Mouse (Mus musculus): Measurements from ENCODE around the gene Gm11567. TPM values are rescaled to one million over a fixed set of nuclear protein-coding genes. Genes with fewer than 3 reads are reported as not detected.

The Gm11567 gene
- polyA plus RNA-seq (2014; fragmentation: Illumina TruSeq; extraction: RNeasy Lipid Tissue Mini Kit (QIAGEN cat#74804); ENCODE audit: low read depth, low replicate concordance) = not detected

DNA sequence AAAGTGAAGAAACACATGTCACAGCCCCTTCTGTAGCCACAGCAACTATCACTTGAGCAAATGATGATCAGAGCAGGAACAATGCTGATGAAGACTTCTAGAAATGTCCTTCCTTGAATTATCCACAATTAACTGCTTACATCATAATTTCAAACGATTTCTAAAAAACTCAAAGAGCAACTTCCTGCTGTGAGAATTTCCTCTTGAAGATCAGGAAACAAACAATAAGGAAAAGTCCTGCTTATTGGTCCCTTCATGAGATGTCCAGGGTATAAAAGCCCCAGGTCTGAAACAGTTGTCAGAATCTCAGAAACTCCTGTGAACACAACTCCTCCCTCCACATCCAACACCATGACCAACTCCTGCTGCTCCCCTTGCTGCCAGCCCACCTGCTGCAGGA lies at the start of gene Gm11567:
Gene Gm11567, plus strand, starts transcription at position 301 of the 400 bp plus-strand sequence.

DNA sequence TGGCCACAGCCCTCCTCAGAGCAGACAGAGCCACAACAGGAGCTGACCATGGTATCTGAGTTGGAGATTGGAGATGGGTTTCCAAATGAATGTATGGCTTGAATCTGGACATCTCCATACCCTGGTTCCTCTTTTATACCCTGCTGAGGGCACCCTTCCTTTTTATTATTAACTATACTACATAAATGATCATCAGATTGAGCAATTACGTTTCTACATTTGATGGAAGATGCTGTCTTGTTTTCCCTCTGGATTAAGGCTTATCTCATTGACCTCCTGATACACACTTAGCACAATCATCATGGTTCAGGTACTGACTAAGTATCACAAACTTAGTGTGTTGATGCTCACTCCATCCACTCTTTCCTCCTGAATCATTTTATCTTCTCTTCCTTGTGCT lies 41.0 kb upstream of the Gm11567 start, which contains the start of gene 2300003K06Rik:
Gene 2300003K06Rik, minus strand, starts transcription at position 101 of the 400 bp plus-strand sequence.

DNA sequence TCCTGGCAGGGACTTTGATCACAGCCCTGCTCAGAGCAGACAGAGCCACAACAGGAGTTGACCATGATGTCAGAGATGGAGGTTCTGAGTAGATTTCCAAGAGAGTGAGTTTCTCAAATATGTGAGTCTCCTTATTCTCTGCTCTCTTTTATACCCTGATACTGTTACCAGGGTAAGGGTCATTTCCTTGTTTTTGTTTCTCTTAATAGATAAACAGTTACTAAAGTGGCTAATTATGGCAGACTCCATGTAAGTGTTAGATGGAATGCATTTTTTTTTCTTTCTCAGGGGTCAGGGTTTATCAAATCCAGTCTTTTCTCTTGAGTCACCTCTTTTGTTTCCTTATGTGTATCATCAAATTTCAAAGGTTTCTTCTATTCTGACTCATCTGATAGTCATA lies 27.5 kb upstream of the Gm11567 start, which contains the start of gene Krtap4-16:
Gene Krtap4-16, minus strand, starts transcription at position 101 of the 400 bp plus-strand sequence.

DNA sequence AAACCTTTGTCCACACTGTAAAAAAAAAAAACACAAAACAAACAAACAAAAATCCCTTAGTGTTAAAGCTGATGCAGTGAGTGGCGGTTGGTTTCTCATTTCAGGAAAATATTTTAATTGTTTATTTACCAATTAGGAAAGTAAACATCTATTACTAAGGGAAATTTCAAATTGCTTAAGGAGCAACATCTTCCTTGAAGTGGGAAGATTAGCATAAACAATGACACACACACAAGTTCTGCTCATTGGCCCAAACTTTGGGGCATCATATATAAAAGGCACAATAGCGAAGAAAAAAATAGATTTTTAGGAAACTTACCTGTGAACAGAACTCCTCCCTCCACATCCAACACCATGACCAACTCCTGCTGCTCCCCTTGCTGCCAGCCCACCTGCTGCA lies 21.4 kb upstream of the Gm11567 start, which contains the start of gene Gm11568:
Gene Gm11568, plus strand, starts transcription at position 301 of the 400 bp plus-strand sequence.

DNA sequence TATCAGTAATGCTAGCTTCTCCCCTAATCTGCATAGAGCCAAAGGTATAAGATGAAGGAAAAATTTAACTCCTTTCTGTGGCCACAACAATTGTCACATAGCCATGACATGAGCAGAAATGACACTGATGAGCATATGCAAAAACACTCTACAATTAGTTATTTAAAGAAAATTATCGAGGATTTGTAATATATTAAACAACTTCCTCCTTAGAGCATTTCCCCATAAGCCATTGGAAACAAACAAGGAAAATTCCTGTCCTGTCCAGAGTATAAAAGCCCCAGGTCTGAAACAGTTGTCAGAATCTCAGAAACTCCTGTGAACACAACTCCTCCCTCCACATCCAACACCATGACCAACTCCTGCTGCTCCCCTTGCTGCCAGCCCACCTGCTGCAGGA lies 14.8 kb upstream of the Gm11567 start, which contains the start of gene Gm11559:
Gene Gm11559, plus strand, starts transcription at position 301 of the 400 bp plus-strand sequence.

DNA sequence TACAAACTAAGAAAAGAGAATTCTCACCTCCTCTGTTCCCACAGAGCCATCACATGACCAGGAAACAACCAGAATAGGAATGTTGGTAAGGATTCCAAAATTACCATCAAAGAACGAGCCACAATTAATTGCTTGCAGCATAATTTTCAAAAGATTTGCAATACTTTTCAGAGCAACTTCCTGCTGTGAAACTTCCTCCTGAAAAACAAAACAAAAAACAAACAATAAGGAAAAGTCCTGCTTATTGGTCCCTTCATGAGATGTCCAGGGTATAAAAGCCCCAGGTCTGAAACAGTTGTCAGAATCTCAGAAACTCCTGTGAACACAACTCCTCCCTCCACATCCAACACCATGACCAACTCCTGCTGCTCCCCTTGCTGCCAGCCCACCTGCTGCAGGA lies 5.9 kb upstream of the Gm11567 start, which contains the start of gene Krtap9-1:
Gene Krtap9-1, plus strand, starts transcription at position 301 of the 400 bp plus-strand sequence.

DNA sequence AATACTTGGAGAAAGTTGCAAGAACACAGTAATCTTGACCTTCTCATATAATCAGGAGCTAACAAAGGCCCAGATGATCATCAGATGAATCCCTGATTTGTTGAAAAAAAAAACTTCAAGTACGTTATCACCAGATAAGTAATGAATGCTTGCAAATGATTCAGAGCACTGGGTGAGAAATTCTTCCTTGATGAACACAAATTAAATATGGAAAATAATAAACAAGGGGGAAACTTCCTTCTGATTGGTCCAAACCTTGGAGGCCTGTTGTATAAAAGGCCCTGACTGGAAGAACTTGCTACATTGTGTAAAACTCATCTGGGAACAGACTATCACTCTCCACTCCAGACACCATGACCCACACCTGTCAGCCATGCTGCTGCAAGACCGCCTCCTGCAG lies 28.6 kb downstream of the Gm11567 start, which contains the start of gene Krtap31-1:
Gene Krtap31-1, plus strand, starts transcription at position 301 of the 400 bp plus-strand sequence.

DNA sequence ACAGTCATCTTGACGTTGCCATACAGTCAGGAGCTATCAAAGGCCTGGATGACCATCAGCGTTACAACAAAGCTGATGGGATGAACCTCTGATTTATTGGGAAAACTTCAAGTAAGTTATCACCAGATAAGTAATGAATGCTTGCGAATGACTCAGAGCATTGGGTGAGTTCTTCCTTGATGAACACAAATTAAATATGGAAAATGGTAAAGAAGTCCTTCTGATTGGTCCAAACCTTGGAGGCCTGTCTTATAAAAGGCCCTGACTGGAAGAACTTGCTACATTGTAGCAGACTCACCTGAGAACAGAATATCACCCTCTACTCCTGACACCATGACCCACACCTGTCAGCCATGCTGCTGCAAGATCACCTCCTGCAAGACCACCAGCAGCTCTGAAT lies 35.5 kb downstream of the Gm11567 start, which contains the start of gene Gm11565:
Gene Gm11565, plus strand, starts transcription at position 301 of the 400 bp plus-strand sequence.

Other genes starting within 250 kb of the Gm11567 start
- gene Krtap4-2, start 244.1 kb upstream of the Gm11567 start, polyA plus RNA-seq (2014; fragmentation: Illumina TruSeq; extraction: RNeasy Lipid Tissue Mini Kit (QIAGEN cat#74804); ENCODE audit: low read depth, low replicate concordance) = not detected
- gene Krtap4-7, start 235.1 kb upstream of the Gm11567 start, polyA plus RNA-seq (2014; fragmentation: Illumina TruSeq; extraction: RNeasy Lipid Tissue Mini Kit (QIAGEN cat#74804); ENCODE audit: low read depth, low replicate concordance) = not detected
- gene Gm11555, start 229.0 kb upstream of the Gm11567 start, polyA plus RNA-seq (2014; fragmentation: Illumina TruSeq; extraction: RNeasy Lipid Tissue Mini Kit (QIAGEN cat#74804); ENCODE audit: low read depth, low replicate concordance) = not detected
- not detected for gene Gm11563, start 220.2 kb upstream of the Gm11567 start, polyA plus RNA-seq (2014; fragmentation: Illumina TruSeq; extraction: RNeasy Lipid Tissue Mini Kit (QIAGEN cat#74804); ENCODE audit: low read depth, low replicate concordance)
- not detected for gene Krtap4-6, start 213.2 kb upstream of the Gm11567 start, polyA plus RNA-seq (2014; fragmentation: Illumina TruSeq; extraction: RNeasy Lipid Tissue Mini Kit (QIAGEN cat#74804); ENCODE audit: low read depth, low replicate concordance)
- not detected for gene Gm14190, start 188.4 kb upstream of the Gm11567 start, polyA plus RNA-seq (2014; fragmentation: Illumina TruSeq; extraction: RNeasy Lipid Tissue Mini Kit (QIAGEN cat#74804); ENCODE audit: low read depth, low replicate concordance)
- gene Gm14180, start 144.9 kb upstream of the Gm11567 start, polyA plus RNA-seq (2014; fragmentation: Illumina TruSeq; extraction: RNeasy Lipid Tissue Mini Kit (QIAGEN cat#74804); ENCODE audit: low read depth, low replicate concordance) = not detected
- not detected for gene Gm11595, start 106.3 kb upstream of the Gm11567 start, polyA plus RNA-seq (2014; fragmentation: Illumina TruSeq; extraction: RNeasy Lipid Tissue Mini Kit (QIAGEN cat#74804); ENCODE audit: low read depth, low replicate concordance)
- not detected for gene Krtap4-8, start 98.5 kb upstream of the Gm11567 start, polyA plus RNA-seq (2014; fragmentation: Illumina TruSeq; extraction: RNeasy Lipid Tissue Mini Kit (QIAGEN cat#74804); ENCODE audit: low read depth, low replicate concordance)
- not detected for gene Krtap4-9, start 94.0 kb upstream of the Gm11567 start, polyA plus RNA-seq (2014; fragmentation: Illumina TruSeq; extraction: RNeasy Lipid Tissue Mini Kit (QIAGEN cat#74804); ENCODE audit: low read depth, low replicate concordance)
- not detected for gene Gm11596, start 85.7 kb upstream of the Gm11567 start, polyA plus RNA-seq (2014; fragmentation: Illumina TruSeq; extraction: RNeasy Lipid Tissue Mini Kit (QIAGEN cat#74804); ENCODE audit: low read depth, low replicate concordance)
- not detected for gene Gm11569, start 80.3 kb upstream of the Gm11567 start, polyA plus RNA-seq (2014; fragmentation: Illumina TruSeq; extraction: RNeasy Lipid Tissue Mini Kit (QIAGEN cat#74804); ENCODE audit: low read depth, low replicate concordance)
- gene Gm11554, start 74.7 kb upstream of the Gm11567 start, polyA plus RNA-seq (2014; fragmentation: Illumina TruSeq; extraction: RNeasy Lipid Tissue Mini Kit (QIAGEN cat#74804); ENCODE audit: low read depth, low replicate concordance) = not detected
- gene Krtap4-13, start 69.3 kb upstream of the Gm11567 start, polyA plus RNA-seq (2014; fragmentation: Illumina TruSeq; extraction: RNeasy Lipid Tissue Mini Kit (QIAGEN cat#74804); ENCODE audit: low read depth, low replicate concordance) = not detected
- not detected for gene Gm11564, start 63.5 kb upstream of the Gm11567 start, polyA plus RNA-seq (2014; fragmentation: Illumina TruSeq; extraction: RNeasy Lipid Tissue Mini Kit (QIAGEN cat#74804); ENCODE audit: low read depth, low replicate concordance)
- gene 2300003K06Rik, start 41.1 kb upstream of the Gm11567 start, polyA plus RNA-seq (2014; fragmentation: Illumina TruSeq; extraction: RNeasy Lipid Tissue Mini Kit (QIAGEN cat#74804); ENCODE audit: low read depth, low replicate concordance) = not detected
- gene Krtap4-16, start 27.6 kb upstream of the Gm11567 start, polyA plus RNA-seq (2014; fragmentation: Illumina TruSeq; extraction: RNeasy Lipid Tissue Mini Kit (QIAGEN cat#74804); ENCODE audit: low read depth, low replicate concordance) = not detected
- not detected for gene Gm11568, start 21.3 kb upstream of the Gm11567 start, polyA plus RNA-seq (2014; fragmentation: Illumina TruSeq; extraction: RNeasy Lipid Tissue Mini Kit (QIAGEN cat#74804); ENCODE audit: low read depth, low replicate concordance)
- gene Gm11559, start 14.7 kb upstream of the Gm11567 start, polyA plus RNA-seq (2014; fragmentation: Illumina TruSeq; extraction: RNeasy Lipid Tissue Mini Kit (QIAGEN cat#74804); ENCODE audit: low read depth, low replicate concordance) = not detected
- gene Krtap9-1, start 5.8 kb upstream of the Gm11567 start, polyA plus RNA-seq (2014; fragmentation: Illumina TruSeq; extraction: RNeasy Lipid Tissue Mini Kit (QIAGEN cat#74804); ENCODE audit: low read depth, low replicate concordance) = not detected
- not detected for gene Krtap31-1, start 28.7 kb downstream of the Gm11567 start, polyA plus RNA-seq (2014; fragmentation: Illumina TruSeq; extraction: RNeasy Lipid Tissue Mini Kit (QIAGEN cat#74804); ENCODE audit: low read depth, low replicate concordance)
- not detected for gene Gm11565, start 35.6 kb downstream of the Gm11567 start, polyA plus RNA-seq (2014; fragmentation: Illumina TruSeq; extraction: RNeasy Lipid Tissue Mini Kit (QIAGEN cat#74804); ENCODE audit: low read depth, low replicate concordance)
- gene Krtap31-2, start 57.1 kb downstream of the Gm11567 start, polyA plus RNA-seq (2014; fragmentation: Illumina TruSeq; extraction: RNeasy Lipid Tissue Mini Kit (QIAGEN cat#74804); ENCODE audit: low read depth, low replicate concordance) = not detected
- not detected for gene Krtap9-5, start 69.3 kb downstream of the Gm11567 start, polyA plus RNA-seq (2014; fragmentation: Illumina TruSeq; extraction: RNeasy Lipid Tissue Mini Kit (QIAGEN cat#74804); ENCODE audit: low read depth, low replicate concordance)
- gene Krtap29-1, start 99.9 kb downstream of the Gm11567 start, polyA plus RNA-seq (2014; fragmentation: Illumina TruSeq; extraction: RNeasy Lipid Tissue Mini Kit (QIAGEN cat#74804); ENCODE audit: low read depth, low replicate concordance) = not detected
- not detected for gene Krtap16-1, start 107.4 kb downstream of the Gm11567 start, polyA plus RNA-seq (2014; fragmentation: Illumina TruSeq; extraction: RNeasy Lipid Tissue Mini Kit (QIAGEN cat#74804); ENCODE audit: low read depth, low replicate concordance)
- not detected for gene Krtap17-1, start 114.8 kb downstream of the Gm11567 start, polyA plus RNA-seq (2014; fragmentation: Illumina TruSeq; extraction: RNeasy Lipid Tissue Mini Kit (QIAGEN cat#74804); ENCODE audit: low read depth, low replicate concordance)
- not detected for gene Krt33a, start 137.0 kb downstream of the Gm11567 start, polyA plus RNA-seq (2014; fragmentation: Illumina TruSeq; extraction: RNeasy Lipid Tissue Mini Kit (QIAGEN cat#74804); ENCODE audit: low read depth, low replicate concordance)
- gene Krt33b, start 150.7 kb downstream of the Gm11567 start, polyA plus RNA-seq (2014; fragmentation: Illumina TruSeq; extraction: RNeasy Lipid Tissue Mini Kit (QIAGEN cat#74804); ENCODE audit: low read depth, low replicate concordance) = not detected
- gene Krt34, start 162.4 kb downstream of the Gm11567 start, polyA plus RNA-seq (2014; fragmentation: Illumina TruSeq; extraction: RNeasy Lipid Tissue Mini Kit (QIAGEN cat#74804); ENCODE audit: low read depth, low replicate concordance) = not detected
- gene Krt31, start 171.4 kb downstream of the Gm11567 start, polyA plus RNA-seq (2014; fragmentation: Illumina TruSeq; extraction: RNeasy Lipid Tissue Mini Kit (QIAGEN cat#74804); ENCODE audit: low read depth, low replicate concordance) = not detected
- not detected for gene Krt32, start 209.0 kb downstream of the Gm11567 start, polyA plus RNA-seq (2014; fragmentation: Illumina TruSeq; extraction: RNeasy Lipid Tissue Mini Kit (QIAGEN cat#74804); ENCODE audit: low read depth, low replicate concordance)
- gene Krt35, start 217.1 kb downstream of the Gm11567 start, polyA plus RNA-seq (2014; fragmentation: Illumina TruSeq; extraction: RNeasy Lipid Tissue Mini Kit (QIAGEN cat#74804); ENCODE audit: low read depth, low replicate concordance) = not detected
- not detected for gene Krt36, start 226.4 kb downstream of the Gm11567 start, polyA plus RNA-seq (2014; fragmentation: Illumina TruSeq; extraction: RNeasy Lipid Tissue Mini Kit (QIAGEN cat#74804); ENCODE audit: low read depth, low replicate concordance)
- gene Krt13, start 242.4 kb downstream of the Gm11567 start, polyA plus RNA-seq (2014; fragmentation: Illumina TruSeq; extraction: RNeasy Lipid Tissue Mini Kit (QIAGEN cat#74804); ENCODE audit: low read depth, low replicate concordance) = not detected